Mouse (Mus musculus) lung, postnatal 0 days (tissue): ENCODE results near the gene Plaur.

Source experiments
- CTCF ChIP-seq: IDR thresholded peaks from 2 replicates; pipeline ENCODE4 v1.5.1; 2016; ENCODE audit warnings: antibody characterized with exemption, mild to moderate bottlenecking
- EP300 ChIP-seq: IDR thresholded peaks from 2 replicates; pipeline ENCODE4 v1.6.1; 2016; ENCODE audit warnings: antibody characterized with exemption, mild to moderate bottlenecking, control low read depth

DNA sequence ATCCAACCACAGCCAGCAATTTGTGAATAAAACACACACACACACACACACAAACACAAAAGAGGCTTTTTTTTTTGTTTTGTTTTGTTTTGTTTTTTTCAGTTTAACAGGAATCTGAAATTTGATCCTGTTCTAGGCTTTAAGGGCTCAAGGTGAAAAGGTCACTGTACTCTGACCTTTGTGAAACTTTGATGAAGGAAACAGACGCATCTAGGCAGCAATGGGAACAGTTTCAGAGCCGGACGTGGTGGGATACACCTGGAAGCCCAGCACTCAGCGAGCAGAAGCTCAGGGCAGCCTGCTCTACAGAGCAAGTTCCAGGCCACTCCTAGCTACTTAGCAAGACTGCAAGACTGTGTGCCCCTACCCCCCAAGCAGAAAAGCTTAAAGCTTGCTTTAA, 42.6 kb downstream of the Plaur start:
- TF ChIP-seq CTCF = no peak
- no peak for TF ChIP-seq EP300
